Mouse (Mus musculus): ENCODE measurements around the gene Ccdc85b.

Gene Ccdc85b

GRCm38 (mm10) chr19:5428083-5428482 is 29.6 kb downstream of the Ccdc85b start:
- ChIA-PET CTCF (interaction anchor here in 1 of 4 experiments (0.7 to 1.8 kb wide), 2 partner anchors 28 to 29 kb away, joined by 3 to 6 read pairs; no protein-coding TSS in a partner anchor), POLR2A (interaction anchor here in 1 of 4 experiments (0.7 kb wide), 1 partner anchor 20 kb away, joined by 3 read pairs; no protein-coding TSS in a partner anchor)

- ChIA-PET CTCF (interaction anchor here in 2 of 4 experiments (0.7 to 3.7 kb wide), 5 partner anchors 26 to 103 kb away, joined by 3 to 17 read pairs (median 5); partner anchors contain the start of gene Tsga10ip (in 1 of the 2)), POLR2A (interaction anchor here (0.5 to 4.4 kb wide), 20 partner anchors 7 to 696 kb away, joined by 3 to 99 read pairs (median 8); partner anchors contain the start of genes Mus81 (in 3 of the 4), Cfl1 (in 2 of the 4), Banf1 (in 1 of the 4) and Ccdc85b (in 1 of the 4))
Observed at GRCm38 (mm10) chr19:5426640-5427290, 30.9 kb downstream of the Ccdc85b start.

GRCm38 (mm10) chr19:5425906-5426565 is 31.7 kb downstream of the Ccdc85b start:
- POLR2A ChIA-PET, result interaction anchor here (0.5 to 4.7 kb wide), 43 partner anchors 7 to 696 kb away, joined by 3 to 99 read pairs (median 7); partner anchors contain the start of genes Banf1 (in 3 of the 4), Cfl1 (in 3 of the 4), Eif1ad (in 3 of the 4) and Mus81 (in 3 of the 4)
- CTCF ChIA-PET, result interaction anchor here in 3 of 4 experiments (0.6 to 3.7 kb wide), 7 partner anchors 19 to 103 kb away, joined by 3 to 17 read pairs (median 4); partner anchors contain the start of gene Tsga10ip (in 1 of the 3)

DNA sequence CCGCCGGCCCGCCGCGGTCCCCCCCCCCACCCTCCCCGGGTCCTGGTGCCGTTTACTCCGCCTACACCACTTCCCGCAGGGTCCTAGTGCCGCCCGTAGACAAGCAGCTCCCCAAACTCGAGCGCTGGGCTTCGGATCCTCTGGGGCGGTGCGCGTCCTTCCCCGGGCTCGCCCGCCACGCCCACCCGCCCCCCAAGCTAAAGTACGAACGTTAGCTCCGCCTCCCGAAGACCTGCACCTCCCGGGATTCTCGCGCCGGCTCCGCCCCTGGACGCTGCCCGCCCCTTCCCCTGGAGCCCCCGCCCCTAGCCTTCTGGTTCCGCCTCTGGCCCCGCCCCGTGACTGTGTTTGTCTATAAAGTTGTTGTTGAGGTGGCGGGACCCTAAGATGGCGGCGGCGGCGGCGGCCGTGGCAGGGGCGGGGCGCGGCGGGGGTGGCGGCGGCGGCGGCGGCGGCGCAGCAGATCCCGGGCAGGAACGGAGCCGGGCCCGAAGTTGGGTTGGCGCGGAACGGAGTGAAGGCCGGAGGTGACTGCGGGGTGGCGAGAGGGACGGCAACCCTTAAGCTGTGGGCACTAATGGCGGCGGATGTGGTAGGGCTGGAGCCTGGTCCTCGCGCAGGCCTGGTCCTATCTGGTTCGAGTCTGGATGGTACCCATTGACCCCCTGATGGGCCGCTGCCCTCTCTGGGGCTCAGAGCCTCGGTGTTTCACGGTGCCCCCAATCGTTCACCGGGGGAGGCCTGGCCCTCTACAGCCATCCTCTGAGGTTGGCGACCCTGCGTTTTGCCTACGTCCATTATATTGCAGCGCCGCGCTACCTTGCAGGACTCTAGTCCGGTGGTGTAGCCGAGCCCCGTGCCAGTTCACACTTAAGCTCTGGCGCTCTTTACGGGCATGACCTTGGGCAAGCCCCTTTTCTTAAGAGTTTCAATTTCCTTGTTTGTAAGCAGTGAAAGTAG is 32.6 kb downstream of the Ccdc85b start, which contains the start of the genes Drap1 and AI837181:
Drap1 (minus strand) TSS at position 198 of the 960 bp plus-strand sequence.
AI837181 (plus strand) TSS at position 363 of the 960 bp plus-strand sequence.
- CTCF ChIA-PET, result interaction anchor here in 3 of 4 experiments (0.5 to 3.7 kb wide), 22 partner anchors 8 to 717 kb away, joined by 3 to 21 read pairs (median 4); partner anchors contain the start of genes Mus81 (in 2 of the 3), Arl2 (in 1 of the 3), Ccdc85b (in 1 of the 3) and Cst6 (in 1 of the 3)
- POLR2A ChIA-PET, result interaction anchor here (0.6 to 4.7 kb wide), 128 partner anchors 8 to 1038 kb away, joined by 3 to 99 read pairs (median 4); partner anchors contain the start of genes Cfl1 (in 4 of the 4), Banf1 (in 3 of the 4), Ccdc85b (in 3 of the 4) and Eif1ad (in 3 of the 4)

- POLR2A ChIA-PET, result interaction anchor here (0.5 to 4.7 kb wide), 110 partner anchors 9 to 1037 kb away, joined by 3 to 99 read pairs (median 4); partner anchors contain the start of genes Banf1 (in 3 of the 4), Ccdc85b (in 3 of the 4), Cfl1 (in 3 of the 4) and Eif1ad (in 3 of the 4)
- CTCF ChIA-PET, result interaction anchor here (0.5 to 3.7 kb wide), 20 partner anchors 8 to 717 kb away, joined by 3 to 21 read pairs (median 4); partner anchors contain the start of genes Arl2 (in 1 of the 4), Ccdc85b (in 1 of the 4), Cst6 (in 1 of the 4) and Mus81 (in 1 of the 4)
Observed at GRCm38 (mm10) chr19:5424092-5424781, 33.5 kb downstream of the Ccdc85b start.

DNA sequence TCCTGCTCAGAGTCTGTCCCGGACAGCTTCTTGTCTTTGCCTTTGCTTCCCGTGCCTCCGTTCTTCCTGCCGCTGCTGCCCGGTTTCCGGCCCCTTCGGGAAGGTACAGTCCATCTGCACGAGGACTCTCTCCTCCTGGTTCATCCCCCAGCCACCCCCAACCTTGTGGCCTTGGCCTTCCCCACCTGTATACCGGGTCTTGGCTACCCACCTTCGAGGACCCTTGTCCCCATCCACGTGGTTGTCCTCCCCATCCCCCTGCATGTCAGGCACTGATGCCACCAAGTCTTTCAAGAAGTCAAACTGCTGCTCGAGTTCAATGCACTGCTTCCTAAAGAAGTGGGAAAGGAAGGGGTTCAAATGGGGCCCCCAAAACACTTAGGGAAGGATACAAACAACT is 34.1 kb downstream of the Ccdc85b start:
- CTCF ChIA-PET, result interaction anchor here in 2 of 4 experiments (0.7 to 3.7 kb wide), 10 partner anchors 8 to 75 kb away, joined by 3 to 21 read pairs (median 6); partner anchors contain the start of genes Ccdc85b (in 1 of the 2), Cst6 (in 1 of the 2), Mus81 (in 1 of the 2) and Sart1 (in 1 of the 2)
- POLR2A ChIA-PET, result interaction anchor here (0.5 to 4.7 kb wide), 60 partner anchors 8 to 622 kb away, joined by 3 to 99 read pairs (median 6); partner anchors contain the start of genes Ccdc85b (in 3 of the 4), Cfl1 (in 3 of the 4), Mus81 (in 3 of the 4) and Banf1 (in 2 of the 4)

DNA sequence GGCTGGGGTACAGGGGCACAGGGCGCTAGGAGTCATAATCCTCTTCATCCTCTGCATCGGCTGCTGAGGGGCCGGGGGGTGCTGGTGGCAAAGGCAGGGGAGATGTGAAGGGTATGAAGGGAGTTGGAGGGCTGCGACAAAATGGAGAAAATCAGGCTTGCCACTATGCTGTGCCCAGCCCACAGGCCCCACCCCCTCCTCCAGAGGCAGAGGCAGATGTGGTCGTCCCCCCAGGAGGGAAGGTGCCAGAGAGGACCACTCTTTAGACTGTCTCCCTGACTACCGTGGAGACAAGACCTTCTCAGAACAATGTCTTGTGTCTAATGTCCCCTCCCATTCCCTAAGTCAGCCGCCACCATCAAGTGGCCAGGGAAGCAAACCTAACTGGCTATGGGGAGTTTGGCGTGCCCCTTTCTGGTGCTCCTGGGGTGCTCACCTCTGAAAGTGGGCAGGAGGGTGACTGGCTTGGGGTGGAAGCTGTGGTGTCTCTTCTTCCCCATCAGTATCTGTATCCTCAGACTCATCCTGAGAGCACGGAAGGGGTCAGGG is 34.7 kb downstream of the Ccdc85b start:
- CTCF ChIA-PET, result interaction anchor here in 2 of 4 experiments (1.4 to 2.4 kb wide), 2 partner anchors 16 to 65 kb away, joined by 3 to 21 read pairs; partner anchors contain the start of gene Mus81 (in 1 of the 2)
- POLR2A ChIA-PET, result interaction anchor here in 3 of 4 experiments (0.6 to 4.7 kb wide), 13 partner anchors 10 to 418 kb away, joined by 3 to 43 read pairs (median 14); partner anchors contain the start of genes Banf1 (in 1 of the 3), Ccdc85b (in 1 of the 3), Cfl1 (in 1 of the 3) and Eif1ad (in 1 of the 3)

DNA sequence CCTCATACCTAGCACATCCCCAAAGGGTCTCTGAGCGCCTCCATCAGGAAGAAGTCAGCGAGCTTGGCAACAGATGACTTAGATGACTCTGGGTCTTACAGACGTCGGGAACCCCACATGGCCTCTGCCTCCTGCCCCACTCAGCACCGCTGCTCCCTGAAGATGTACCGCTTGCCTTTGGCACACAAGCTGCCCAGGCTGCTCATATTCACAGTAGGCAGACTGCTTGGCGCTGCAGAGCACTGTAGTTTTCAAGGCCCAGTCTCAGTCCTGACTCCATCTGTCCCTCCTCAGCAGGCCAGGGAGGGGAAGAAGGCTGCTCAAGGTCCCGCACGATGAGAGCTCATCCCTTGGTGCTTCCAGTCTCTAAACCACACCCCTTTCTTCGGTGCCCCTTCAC is 35.4 kb downstream of the Ccdc85b start:
- POLR2A ChIA-PET, result interaction anchor here in 3 of 4 experiments (0.5 to 4.7 kb wide), 12 partner anchors 10 to 94 kb away, joined by 3 to 38 read pairs (median 4); partner anchors contain the start of genes Banf1 (in 1 of the 3), Cfl1 (in 1 of the 3), Eif1ad (in 1 of the 3) and Mus81 (in 1 of the 3)

GRCm38 (mm10) chr19:5421784-5422183 is 35.9 kb downstream of the Ccdc85b start:
- ChIA-PET POLR2A (interaction anchor here in 3 of 4 experiments (0.5 to 4.7 kb wide), 12 partner anchors 10 to 746 kb away, joined by 3 to 38 read pairs (median 4); partner anchors contain the start of genes Banf1 (in 1 of the 3), Cfl1 (in 1 of the 3), Eif1ad (in 1 of the 3) and Mus81 (in 1 of the 3)), CTCF (interaction anchor here in 2 of 4 experiments (0.6 to 1.4 kb wide), 3 partner anchors 15 to 1252 kb away, joined by 3 to 5 read pairs (median 3); no protein-coding TSS in a partner anchor)

More for the DNA sequence above, 35.4 kb downstream of the Ccdc85b start:
- CTCF ChIA-PET, result interaction anchor here in 2 of 4 experiments (0.8 to 1.4 kb wide), 2 partner anchors 16 to 1253 kb away, joined by 3 to 5 read pairs; no protein-coding TSS in a partner anchor

DNA sequence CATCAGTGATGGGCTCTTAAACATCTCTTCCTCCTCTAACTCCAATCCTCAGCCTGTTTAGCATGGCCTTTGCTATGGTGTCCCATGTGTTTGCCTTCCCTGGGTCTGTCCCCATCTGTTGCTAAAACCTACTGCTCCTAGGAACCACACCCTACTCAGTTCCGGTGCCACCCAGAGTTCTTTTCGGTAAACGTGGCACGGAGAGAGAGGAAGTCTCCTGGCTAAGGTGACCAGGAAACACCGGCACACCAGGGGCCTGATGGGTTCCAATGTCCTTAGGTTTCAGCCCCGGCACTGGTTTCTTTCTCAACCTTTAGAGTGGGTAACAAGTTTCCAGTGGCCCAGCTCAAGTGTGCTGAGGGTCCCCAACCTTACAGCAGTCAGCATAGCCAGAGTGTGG is 37.1 kb downstream of the Ccdc85b start:
- ChIA-PET CTCF (no interaction called here), POLR2A (interaction anchor here in 3 of 4 experiments (0.8 to 2.2 kb wide), 7 partner anchors 14 to 67 kb away, joined by 3 to 6 read pairs (median 3); partner anchors contain the start of genes Mus81 (in 2 of the 3), Banf1 (in 1 of the 3), Ccdc85b (in 1 of the 3) and Eif1ad (in 1 of the 3))

GRCm38 (mm10) chr19:5419630-5420029 is 38.1 kb downstream of the Ccdc85b start:
- ChIA-PET CTCF (interaction anchor here in 2 of 4 experiments (0.6 to 1.0 kb wide), 4 partner anchors 40 to 199 kb away, joined by 3 to 4 read pairs (median 3); partner anchors contain the start of genes Fibp (in 1 of the 2) and Sf3b2 (in 1 of the 2)), POLR2A (interaction anchor here in 3 of 4 experiments (0.6 to 2.2 kb wide), 7 partner anchors 8 to 70 kb away, joined by 3 to 6 read pairs (median 3); partner anchors contain the start of genes Ccdc85b (in 1 of the 3) and Cfl1 (in 1 of the 3))

DNA sequence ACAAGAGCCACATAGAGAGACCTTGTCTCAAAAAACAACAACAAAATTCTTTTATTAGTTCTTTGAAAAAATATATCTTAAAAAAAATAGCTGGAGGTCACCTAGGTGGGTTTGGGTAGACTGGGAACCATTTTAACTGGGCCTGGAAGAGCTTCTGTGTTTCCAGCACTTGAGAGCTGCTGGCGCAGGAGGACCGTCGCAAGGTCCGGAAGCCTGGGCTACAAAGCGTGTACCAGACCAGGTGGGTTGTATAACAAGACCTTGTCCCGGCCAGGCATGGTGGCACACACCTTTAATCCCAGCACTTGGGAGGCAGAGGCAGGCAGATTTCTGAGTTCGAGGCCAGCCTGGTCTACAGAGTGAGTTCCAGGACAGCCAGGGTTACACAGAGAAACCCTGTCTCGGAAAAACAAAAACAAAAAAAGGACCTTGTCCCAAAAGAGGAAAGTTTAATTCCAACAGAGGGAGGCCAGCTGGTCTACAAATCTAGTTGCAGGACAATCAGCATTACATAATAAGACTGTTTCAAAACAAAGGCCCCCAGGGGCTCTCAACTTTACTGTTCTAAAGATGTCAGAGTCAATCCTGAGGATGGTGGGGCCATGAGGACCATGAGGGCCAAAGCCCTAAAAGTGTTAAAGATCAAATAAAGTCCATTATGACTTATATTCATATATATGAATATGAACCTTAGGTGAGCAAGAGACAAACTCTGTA is 38.8 kb downstream of the Ccdc85b start:
- ChIA-PET CTCF (interaction anchor here in 1 of 4 experiments (1.0 kb wide), 1 partner anchor 41 kb away, joined by 4 read pairs; the partner anchor contains the start of gene Fibp), POLR2A (interaction anchor here in 3 of 4 experiments (0.6 to 2.2 kb wide), 12 partner anchors 8 to 123 kb away, joined by 3 to 6 read pairs (median 4); partner anchors contain the start of genes Cfl1 (in 1 of the 3), Fibp (in 1 of the 3), Sf3b2 (in 1 of the 3) and Tsga10ip (in 1 of the 3))

DNA sequence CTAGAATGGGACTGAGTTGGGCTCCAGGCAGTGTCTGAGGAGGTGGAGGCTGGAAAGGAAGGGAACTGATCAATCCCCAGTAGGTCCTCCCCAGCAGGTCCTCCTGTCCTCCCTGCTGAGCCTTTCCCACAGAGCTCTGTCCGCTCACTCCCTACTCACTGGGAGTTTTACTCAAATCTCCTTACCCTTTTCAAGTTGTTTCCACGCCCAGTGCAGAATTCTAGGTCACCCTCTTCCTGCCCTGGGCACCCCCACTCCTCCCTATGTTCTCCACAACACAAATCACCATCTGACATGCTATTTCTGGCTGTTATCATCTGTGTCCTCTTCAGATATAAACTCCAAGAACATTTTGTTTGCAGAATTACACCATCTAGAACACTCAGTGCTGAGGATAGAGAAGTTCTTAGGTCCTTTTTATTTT is 43.1 kb downstream of the Ccdc85b start:
- ChIA-PET CTCF (interaction anchor here in 2 of 4 experiments (0.5 to 1.7 kb wide), 3 partner anchors 10 to 95 kb away, joined by 4 to 7 read pairs (median 4); partner anchors contain the start of gene Tsga10ip (in 1 of the 2)), POLR2A (interaction anchor here in 3 of 4 experiments (0.7 to 4.7 kb wide), 7 partner anchors 10 to 19 kb away, joined by 3 to 27 read pairs (median 10); partner anchors contain the start of genes Drap1 (in 3 of the 3) and AI837181 (in 2 of the 3))
